Mouse (Mus musculus): ENCODE measurements around the gene Prp2. TPM values are rescaled to one million over a fixed set of nuclear protein-coding genes. Genes with fewer than 3 reads are reported as not detected.
"Not testable (repeated sequence)": the region's sequence is repeated elsewhere in the genome, so short reads cannot be mapped to it uniquely, and the experiment has no call there.

Gene Prp2
- polyA plus RNA-seq (2012), result not detected in 2 replicates

DNA sequence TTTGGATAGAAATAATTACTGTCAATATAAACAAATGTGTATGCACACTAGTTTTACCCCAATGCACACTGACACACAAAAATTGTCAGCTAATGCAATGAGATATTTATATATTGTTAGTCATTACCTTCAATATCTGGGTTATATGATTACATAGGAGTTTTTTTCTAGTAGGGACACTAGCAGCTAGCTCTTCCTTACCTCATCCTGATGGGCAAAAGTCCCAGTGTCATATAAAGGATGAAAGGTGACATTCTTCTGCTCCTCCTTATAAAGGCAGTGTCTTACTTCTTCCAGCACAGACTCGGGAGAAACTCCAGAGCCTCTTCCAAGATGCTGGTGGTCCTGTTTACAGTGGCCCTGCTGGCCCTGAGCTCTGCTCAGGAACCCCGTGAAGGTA, at the start of gene Prp2:
Gene Prp2 (plus strand): TSS at position 301 of the 400 bp plus-strand sequence.
- H3K36me3 ChIP-seq (ENCODE audit: control insufficient read depth); H3K9me3 ChIP-seq (ENCODE audit: control insufficient read depth, low read length); H3K4me3 ChIP-seq (replicated peaks); H3K27me3 ChIP-seq (ENCODE audit: control insufficient read depth); H3K4me1 ChIP-seq (ENCODE audit: control insufficient read depth): not testable (repeated sequence)

DNA sequence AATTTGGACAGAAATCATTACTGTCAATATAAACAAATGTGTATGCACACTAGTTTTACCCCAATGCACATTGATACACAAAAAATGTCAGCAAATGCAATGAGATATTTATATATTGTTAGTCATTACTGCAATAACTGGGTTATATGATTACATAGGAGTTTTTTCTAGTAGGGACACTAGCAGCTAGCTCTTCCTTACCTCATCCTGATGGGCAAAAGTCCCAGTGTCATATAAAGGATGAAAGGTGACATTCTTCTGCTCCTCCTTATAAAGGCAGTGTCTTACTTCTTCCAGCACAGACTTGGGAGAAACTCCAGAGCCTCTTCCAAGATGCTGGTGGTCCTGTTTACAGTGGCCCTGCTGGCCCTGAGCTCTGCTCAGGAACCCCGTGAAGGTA, 26.2 kb upstream of the Prp2 start, which contains the start of gene Prh1:
Gene Prh1 (plus strand): TSS at position 301 of the 400 bp plus-strand sequence.
- H3K36me3 ChIP-seq (ENCODE audit: control insufficient read depth); H3K4me1 ChIP-seq (ENCODE audit: control insufficient read depth); H3K4me3 ChIP-seq (replicated peaks); H3K9me3 ChIP-seq (ENCODE audit: control insufficient read depth, low read length); H3K27me3 ChIP-seq (ENCODE audit: control insufficient read depth): not testable (repeated sequence)

DNA sequence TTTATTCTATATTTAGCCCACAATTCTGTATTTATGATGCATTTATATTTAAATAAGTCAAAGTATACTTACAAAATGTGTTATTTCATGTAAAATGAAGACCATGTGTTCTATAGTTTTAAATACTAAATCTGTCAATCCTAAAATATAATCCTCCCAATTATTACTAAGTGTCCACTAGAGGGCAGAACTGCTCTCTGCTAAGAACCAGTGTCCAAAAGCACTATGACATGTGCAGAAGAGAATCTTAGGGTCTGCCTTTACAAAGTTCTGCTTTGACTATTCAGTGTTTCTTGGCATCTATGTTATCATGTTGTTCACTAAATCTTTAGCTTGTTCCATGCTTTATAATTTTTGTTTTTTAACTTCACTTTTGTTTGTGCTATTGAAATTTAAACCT, 53.7 kb downstream of the Prp2 start:
- no peak for TF ChIP-seq GATA1 (IDR thresholded peaks at IDR 0.05; ENCODE audit: low read length)
- TF ChIP-seq TAL1 (IDR thresholded peaks at IDR 0.05; ENCODE audit: low read length), result no peak
- H3K4me1 ChIP-seq (ENCODE audit: control insufficient read depth), result no peaks in the 10 kb centered on the region
- no peaks in the 10 kb centered on the region for H3K36me3 ChIP-seq (ENCODE audit: control insufficient read depth)
- H3K4me3 ChIP-seq (replicated peaks), result no peak overlapping the region
- no peaks in the 10 kb centered on the region for H3K27me3 ChIP-seq (ENCODE audit: control insufficient read depth)
- no peaks in the 10 kb centered on the region; the same call in 1 of the 2 replicates for H3K9me3 ChIP-seq (ENCODE audit: control insufficient read depth, low read length)

Other genes starting within 250 kb of the Prp2 start
- gene Gm8882, start 231.8 kb upstream of the Prp2 start, polyA plus RNA-seq (2012), result not detected in 2 replicates
- gene Prh1, start 26.1 kb upstream of the Prp2 start, polyA plus RNA-seq (2012), result not detected in 2 replicates
- not detected in 2 replicates for gene A630073D07Rik, start 55.6 kb downstream of the Prp2 start, polyA plus RNA-seq (2012)
- not detected in 2 replicates for gene Tas2r120, start 61.0 kb downstream of the Prp2 start, polyA plus RNA-seq (2012)
- not detected in 2 replicates for gene Tas2r121, start 105.1 kb downstream of the Prp2 start, polyA plus RNA-seq (2012)
- not detected in 2 replicates for gene Tas2r122, start 116.0 kb downstream of the Prp2 start, polyA plus RNA-seq (2012)
- not detected in 2 replicates for gene Tas2r115, start 142.1 kb downstream of the Prp2 start, polyA plus RNA-seq (2012)
- not detected in 2 replicates for gene Tas2r124, start 158.8 kb downstream of the Prp2 start, polyA plus RNA-seq (2012)
- gene Tas2r102, start 166.2 kb downstream of the Prp2 start, polyA plus RNA-seq (2012), result not detected in 2 replicates
- not detected in 2 replicates for gene Tas2r136, start 182.2 kb downstream of the Prp2 start, polyA plus RNA-seq (2012)
- gene Tas2r117, start 206.9 kb downstream of the Prp2 start, polyA plus RNA-seq (2012), result not detected in 2 replicates